Mouse (Mus musculus) layer of hippocampus, adult 9-10 months (tissue): ENCODE results near the gene Nr6a1.

Experiments
- DNase-seq: peaks from one replicate; pipeline ENCODE4 v3.0.0; 2022; ENCODE audit warnings: low spot score

Nr6a1 gene

GRCm38 (mm10) chr2:38874544-38875108 lies 52.9 kb downstream of the Nr6a1 start:
- DNase-seq, result no peak

DNA sequence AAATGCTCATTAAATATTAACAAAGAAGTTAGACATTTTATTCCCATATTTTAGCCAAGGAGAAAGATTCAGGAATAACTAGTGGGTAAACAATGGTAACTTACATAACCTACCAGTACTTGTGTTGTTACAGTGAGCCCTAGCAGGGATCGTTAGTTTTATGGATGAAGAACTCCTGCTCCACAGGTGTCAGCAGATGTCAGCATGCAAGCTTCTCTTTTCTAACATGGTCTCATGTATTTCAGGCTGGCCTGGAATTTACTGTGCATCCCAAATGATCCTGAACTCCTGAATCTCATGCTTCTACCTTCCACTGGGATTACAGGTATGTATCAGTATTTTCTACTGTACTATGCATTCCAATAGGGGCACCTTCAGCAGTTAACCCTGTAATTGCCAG lies 54.8 kb downstream of the Nr6a1 start:
- DNase-seq, result no peak

GRCm38 (mm10) chr2:38866711-38867110 lies 60.8 kb downstream of the Nr6a1 start:
- DNase-seq, result no peak

- DNase-seq, result peak; percentile 33
Measured at GRCm38 (mm10) chr2:38864011-38864410, 63.5 kb downstream of the Nr6a1 start.

GRCm38 (mm10) chr2:38851797-38852196 lies 75.7 kb downstream of the Nr6a1 start:
- DNase-seq, result no peak

GRCm38 (mm10) chr2:38846319-38846718 lies 81.2 kb downstream of the Nr6a1 start:
- DNase-seq, result no peak

GRCm38 (mm10) chr2:38835489-38835888 lies 92.0 kb downstream of the Nr6a1 start:
- no peak for DNase-seq

GRCm38 (mm10) chr2:38831976-38832375 lies 95.5 kb downstream of the Nr6a1 start:
- no peak for DNase-seq

DNA sequence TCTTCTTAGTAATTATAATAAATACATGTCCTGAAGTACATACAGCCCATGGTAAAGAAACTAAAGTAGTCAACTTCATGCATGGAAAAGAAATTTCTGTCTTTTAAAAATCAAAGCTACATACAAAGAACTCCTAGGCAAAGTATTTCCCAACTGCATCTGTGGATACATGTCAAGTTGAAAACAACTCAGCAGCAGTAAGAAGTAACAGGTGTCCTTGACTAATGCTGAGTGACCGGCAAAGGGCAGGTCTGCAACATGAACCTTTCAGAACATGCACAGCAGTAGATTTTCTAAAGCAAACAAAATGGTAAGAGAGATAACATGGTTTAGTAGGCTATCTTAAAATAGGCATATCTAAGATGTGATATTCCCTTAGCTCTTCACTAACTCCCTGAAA lies 98.0 kb downstream of the Nr6a1 start:
- no peak for DNase-seq

DNA sequence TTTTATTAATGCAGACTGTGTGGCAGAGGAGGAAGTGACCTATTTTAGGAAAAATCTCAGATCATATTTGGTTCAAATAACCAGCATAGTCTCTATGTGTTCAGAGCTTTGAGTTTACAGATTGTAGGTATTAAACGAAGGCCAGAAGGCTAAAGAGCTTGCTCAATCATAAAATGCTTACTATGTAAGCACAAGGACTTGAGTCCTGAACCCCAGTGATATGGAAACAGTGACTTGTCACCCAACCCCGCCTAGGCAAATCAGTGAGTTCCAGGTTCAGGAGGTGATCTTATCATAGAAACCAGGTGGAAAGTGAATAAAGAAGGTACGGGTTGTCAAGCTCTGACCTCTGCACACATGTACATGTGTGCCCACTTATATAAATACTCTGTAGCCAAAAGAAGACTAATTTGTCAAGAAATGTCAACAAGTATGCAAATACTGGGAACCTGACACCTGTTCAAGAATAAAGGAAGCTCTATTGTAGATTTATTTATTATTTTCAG lies 99.6 kb downstream of the Nr6a1 start:
- no peak for DNase-seq

DNA sequence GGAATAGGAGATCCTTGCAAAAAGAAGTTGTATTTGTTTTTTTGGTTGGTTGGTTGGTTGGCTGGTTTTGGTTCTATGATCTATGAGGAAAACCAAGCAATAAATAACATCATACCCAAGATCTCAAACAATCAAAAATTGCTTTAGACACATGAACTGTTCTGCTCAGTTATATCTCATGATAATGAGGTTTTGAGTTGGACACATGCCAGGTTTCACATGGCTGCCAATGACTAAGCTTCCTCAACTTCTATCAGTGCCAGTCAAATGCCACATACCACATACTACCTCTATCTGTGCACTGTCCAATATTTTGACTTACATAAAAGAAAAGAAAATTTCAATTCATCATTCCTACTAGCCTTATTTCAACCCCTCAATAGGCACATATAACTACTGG lies 101.3 kb downstream of the Nr6a1 start:
- no peak for DNase-seq

DNA sequence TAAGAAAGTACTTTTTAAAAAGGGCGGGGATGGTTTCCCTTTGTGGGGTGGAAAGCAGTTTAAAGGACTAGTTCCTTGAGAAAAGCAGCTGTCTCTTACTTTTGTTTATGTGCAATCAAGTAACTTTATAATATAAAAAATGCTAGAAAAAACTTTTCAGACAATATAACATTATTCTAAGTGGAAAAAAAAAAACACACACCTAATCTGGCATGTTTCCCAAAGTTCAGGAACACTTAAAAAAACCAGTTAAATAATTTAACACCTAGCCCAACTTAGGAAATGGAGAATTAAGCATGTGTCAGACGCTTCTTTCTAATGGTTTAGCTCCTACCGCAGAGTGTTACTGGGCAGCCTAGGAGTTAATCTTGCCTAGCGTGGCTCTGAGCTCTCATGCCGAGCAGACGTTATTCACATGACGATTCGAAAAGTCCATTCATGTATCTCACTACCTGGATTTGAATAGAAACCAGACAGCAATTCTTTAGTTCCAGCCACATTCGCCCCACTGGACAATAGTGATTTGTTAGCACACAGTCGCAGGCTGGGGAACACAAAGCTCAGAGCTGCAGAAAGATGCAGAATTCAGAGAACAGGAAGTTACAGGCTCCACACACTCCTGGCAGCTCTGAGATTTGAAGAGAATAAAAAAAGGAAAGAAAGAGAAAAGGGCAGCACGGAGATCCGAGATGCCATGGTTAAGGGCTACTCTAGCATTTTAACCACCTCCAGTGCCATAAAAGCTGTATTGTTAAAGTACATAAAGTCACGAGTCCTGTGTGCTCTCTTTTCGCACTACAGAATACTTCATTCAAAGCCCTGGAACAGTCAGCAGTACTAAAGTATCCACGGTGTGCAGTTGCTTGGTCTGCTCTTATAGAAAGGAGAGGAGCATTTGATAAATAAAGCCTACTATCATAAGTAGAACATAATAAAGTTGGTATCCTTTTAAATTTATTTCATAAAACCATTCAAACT lies 102.4 kb downstream of the Nr6a1 start:
- DNase-seq, result no peak

- DNase-seq, result no peak
Measured at GRCm38 (mm10) chr2:38823912-38824583, 103.4 kb downstream of the Nr6a1 start.

DNA sequence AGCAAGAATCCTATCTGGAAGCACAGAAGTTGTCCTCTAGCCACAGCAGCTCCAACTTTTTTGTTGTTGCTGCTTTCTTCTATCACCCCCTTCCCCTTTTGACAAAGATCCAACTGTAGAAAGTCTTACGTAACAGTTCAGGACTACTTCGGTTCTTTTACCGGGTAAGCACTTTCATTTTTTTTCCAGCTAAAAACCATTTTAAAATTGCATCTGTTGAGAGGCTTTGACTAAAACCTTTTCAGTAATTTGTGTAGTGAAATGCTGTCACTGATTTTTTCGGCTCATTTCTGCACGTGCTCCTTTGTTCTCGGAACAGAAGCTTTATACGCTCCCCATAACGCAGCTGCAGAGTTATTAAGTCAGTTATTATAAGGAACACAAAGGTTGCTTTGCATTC lies 104.1 kb downstream of the Nr6a1 start:
- DNase-seq, result no peak

DNA sequence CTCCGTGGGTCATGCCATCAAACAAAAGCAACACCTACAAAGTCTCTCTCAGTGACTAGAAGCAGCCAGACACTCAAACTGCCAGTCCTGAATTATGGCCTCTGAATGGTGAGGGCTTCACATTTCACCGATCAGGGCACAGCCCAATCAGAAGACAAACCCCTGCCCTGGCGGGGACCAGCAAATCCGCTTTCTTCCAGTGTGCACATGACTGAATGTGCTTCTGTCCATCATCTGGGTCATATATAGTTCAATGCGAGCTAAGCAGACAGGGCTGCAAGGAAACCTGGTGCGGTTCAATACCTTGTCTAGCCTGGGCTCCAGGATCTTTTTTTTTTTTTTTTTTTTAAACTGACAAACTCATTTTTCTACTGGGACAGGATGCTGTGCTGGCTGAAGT lies 104.5 kb downstream of the Nr6a1 start:
- no peak for DNase-seq

DNA sequence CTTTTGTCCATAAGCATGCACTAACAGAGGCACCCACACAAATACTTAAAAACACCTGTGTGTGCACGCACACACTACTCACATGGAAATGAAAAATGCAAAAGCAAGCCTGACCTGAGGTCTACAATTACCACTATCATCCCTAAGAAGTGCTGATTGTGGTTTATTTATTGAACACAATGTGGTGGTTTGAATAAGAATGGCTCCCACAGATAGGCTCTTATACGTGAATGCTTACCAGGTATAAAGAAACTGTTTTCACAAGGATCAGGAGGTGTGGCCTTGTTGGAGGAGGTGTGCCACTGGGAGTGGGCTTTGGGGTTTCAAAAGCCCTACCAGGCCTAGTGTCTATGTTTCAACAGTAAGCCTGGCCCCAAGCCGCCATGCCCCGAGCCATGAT lies 110.0 kb downstream of the Nr6a1 start:
- no peak for DNase-seq

DNA sequence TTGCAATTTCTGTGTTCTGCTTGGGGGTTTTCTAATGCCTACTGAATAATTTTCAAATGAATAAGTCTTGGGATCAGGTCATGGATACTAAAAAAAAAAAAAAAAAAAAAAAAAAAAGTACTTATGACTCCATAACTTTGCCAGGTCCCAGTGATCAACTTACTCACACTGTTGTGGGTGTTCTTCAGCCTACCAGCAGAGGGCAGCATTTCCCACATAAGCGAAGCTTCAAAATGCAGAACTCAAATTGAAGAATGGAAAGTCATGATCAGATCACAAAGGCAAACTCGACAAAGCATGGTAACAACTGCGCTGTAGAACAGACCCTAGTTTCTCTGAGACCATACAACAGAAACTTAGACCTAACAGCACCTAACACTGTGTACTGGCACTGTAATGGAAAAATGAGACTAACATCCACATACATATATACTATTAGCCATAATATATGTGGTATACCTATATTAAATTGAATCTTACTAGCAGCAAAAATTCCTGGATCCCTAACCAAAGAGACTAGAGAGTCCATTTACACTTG lies 130.3 kb downstream of the Nr6a1 start:
- DNase-seq, result peak; percentile 59

DNA sequence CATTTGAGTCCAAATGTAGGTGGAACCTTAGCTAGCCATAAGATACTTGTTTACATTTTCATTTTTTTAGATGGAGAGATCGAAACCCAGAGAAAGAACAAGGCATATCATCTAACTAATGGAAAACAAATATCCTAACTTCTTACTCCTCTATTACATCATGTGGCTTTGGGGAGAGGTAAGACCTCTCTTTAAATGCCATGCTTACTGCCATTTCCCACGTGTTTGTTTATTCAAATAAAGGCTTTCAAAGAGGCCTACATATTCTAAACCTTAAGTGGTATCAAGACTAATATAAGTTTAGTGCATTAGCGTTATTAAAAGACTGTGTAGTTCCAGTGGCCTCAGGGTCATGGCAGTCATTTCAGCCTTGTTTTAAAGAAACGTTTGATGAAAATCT lies 140.2 kb downstream of the Nr6a1 start:
- no peak for DNase-seq

GRCm38 (mm10) chr2:38786216-38786960 lies 141.1 kb downstream of the Nr6a1 start:
- DNase-seq, result no peak

- DNase-seq, result no peak
Measured at GRCm38 (mm10) chr2:38785113-38785512, 142.4 kb downstream of the Nr6a1 start.

- DNase-seq, result no peak
Measured at GRCm38 (mm10) chr2:38784396-38784795, 143.1 kb downstream of the Nr6a1 start.

DNA sequence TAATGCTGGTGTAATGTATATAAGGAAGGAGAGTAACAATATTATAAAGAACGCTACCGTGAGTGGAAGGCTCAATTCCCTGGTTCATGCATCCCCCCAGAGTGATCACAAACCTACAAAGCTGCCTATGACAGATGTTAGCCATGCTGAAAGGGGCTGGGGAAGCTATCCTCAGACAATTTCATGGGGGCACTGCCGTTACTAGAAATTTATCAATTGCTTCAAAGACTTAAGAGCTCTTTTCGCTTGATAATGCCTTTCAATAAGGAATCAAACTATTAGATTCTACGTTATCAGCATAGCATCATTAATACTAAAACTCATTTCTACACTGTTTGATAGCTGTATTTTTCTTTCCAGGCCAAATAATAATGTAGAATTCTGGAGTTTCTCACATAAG lies 144.1 kb downstream of the Nr6a1 start:
- no peak for DNase-seq
